Mouse (Mus musculus): ENCODE measurements around the gene Kansl1.

DNA sequence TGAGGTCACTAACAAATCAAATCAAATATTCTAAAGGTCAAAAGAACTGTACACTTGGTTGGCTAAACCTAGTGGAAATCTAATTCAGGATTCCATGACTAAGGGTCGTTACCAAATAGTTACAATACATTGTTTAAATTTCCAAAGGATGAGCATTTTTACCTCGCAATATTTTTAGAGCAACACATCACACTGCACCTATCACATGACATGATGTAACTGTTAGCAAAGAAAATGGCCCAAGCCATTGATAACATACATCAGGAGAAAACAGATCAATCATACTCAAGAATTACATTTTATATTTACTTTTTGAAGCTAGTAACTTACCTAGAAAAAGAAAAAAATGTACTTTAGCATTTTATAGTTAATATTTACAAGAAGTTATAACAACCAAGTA lies 29.0 kb downstream of the Kansl1 start:
- TF ChIP-seq EP300 (IDR thresholded peaks at IDR 0.05; ENCODE audit: insufficient read depth, low read depth, low read length) (no peak), CTCF (IDR thresholded peaks at IDR 0.05; ENCODE audit: low read depth, low read length) (no peak)

All from ES-Bruce4 (cell line).